Comparison of ENCODE assay signal across 8 mouse cellular contexts in genomic region chr1:192092879-192093660, GRCm38 (mm10). TPM values are rescaled to one million over a fixed set of nuclear protein-coding genes. Genes with fewer than 3 reads are reported as not detected.
DNase-seq lines count a peak whose midpoint lies in the region; ATAC-seq lines count a peak whose summit lies in the region.

No protein-coding gene starts in this region.

- H3K4me3 ChIP-seq in intestine, embryonic 14.5 days (ENCODE audit: low read depth, low read length): peak overlapping the region; percentile 72

- H3K9me3 ChIP-seq in intestine, embryonic 14.5 days (ENCODE audit: control insufficient read depth, low read length): no peaks in the 10 kb centered on the region

- intact Hi-C loops in left cerebral cortex, postnatal 14 days (cut with DNase I): loop anchor here (1.0 to 5.0 kb wide), 3 partner anchors 128 to 258 kb away; partner anchors contain the start of gene Slc30a1

- H3K4me2 ChIP-seq in intestine, embryonic 14.5 days (ENCODE audit: low read length): peak overlapping the region; percentile 94

- H3K9ac ChIP-seq in intestine, embryonic 14.5 days (ENCODE audit: low read length): peak overlapping the region; percentile 87

- H3K4me1 ChIP-seq in intestine, embryonic 14.5 days (replicated peaks; ENCODE audit: control insufficient read depth, insufficient read depth, low read length): peaks cover 21% of the 10 kb centered on the region

- DNase-seq in ovary, adult 18-20 months (ENCODE audit: low spot score): peak; percentile 70
- DNase-seq in ovary, postnatal 10 days (ENCODE audit: low spot score): no peak
- peak; percentile 87 for DNase-seq in embryo, embryonic 11 days
- peak; percentile 73 for DNase-seq in gastrocnemius, postnatal 25 days
- peak; percentile 88 for DNase-seq in intestine, embryonic 14.5 days (ENCODE audit: low spot score)
- DNase-seq in left cerebral cortex, postnatal 14 days (ENCODE audit: low spot score in 2 of 2): peak; percentile 90 to 91
- DNase-seq in right cerebral cortex, postnatal 36 days (ENCODE audit: low spot score in 2 of 2): peak; percentile 74 to 84

- 0 out of 2 replicates have a peak overlapping the region, but pooled peaks have one; percentile 87 for H3K27ac ChIP-seq in intestine, embryonic 14.5 days (ENCODE audit: low read depth)

- WGBS in intestine, embryonic 14.5 days: 31% methylated on average over 16 of the region's 16 CpGs

- H3K27me3 ChIP-seq in intestine, embryonic 14.5 days (replicated peaks; ENCODE audit: control insufficient read depth, insufficient read depth, low read length): no peaks in the 10 kb centered on the region

- ATAC-seq in intestine, embryonic 14.5 days (replicated peaks; ENCODE audit: low FRiP score, low TSS enrichment, low read depth): peak; percentile 82
- peak; percentile 79 for ATAC-seq in megakaryocyte-erythroid progenitor cell, adult 5-6 weeks (replicated peaks; ENCODE audit: low FRiP score, low TSS enrichment, poor library complexity, severe bottlenecking)

- H3K36me3 ChIP-seq in intestine, embryonic 14.5 days (ENCODE audit: control insufficient read depth, insufficient read depth, low read length): peaks cover 3% of the 10 kb centered on the region

RNA-seq across cellular contexts. Expression of gene Traf5, which starts 0.7 kb away (rescaled TPM):
- 1 to 10 TPM; 2.3 to 3.1 TPM for total RNA-seq in gastrocnemius, postnatal 25 days (2021)
- 21.3 and 26.0 TPM in 2 replicates for polyA plus RNA-seq in intestine, embryonic 14.5 days (2014; fragmentation: Nextera tagmentation; extraction: Ambion mirVana)
- 1 to 10 TPM; 6.4 to 6.8 TPM for total RNA-seq in left cerebral cortex, postnatal 14 days (2021)
- total RNA-seq in megakaryocyte-erythroid progenitor cell, adult 5-6 weeks (2014; fragmentation: Nextera tagmentation): 3.8 and 8.5 TPM in 2 replicates
- total RNA-seq in megakaryocyte-erythroid progenitor cell, adult 5-6 weeks (2017): 2.8 and 5.7 TPM in 2 replicates

RNA-seq across cellular contexts. Expression of gene Rcor3, which starts 44.8 kb away (rescaled TPM):
- total RNA-seq in gastrocnemius, postnatal 25 days (2021): 10 to 100 TPM; 22.8 to 23.1 TPM
- polyA plus RNA-seq in intestine, embryonic 14.5 days (2014; fragmentation: Nextera tagmentation; extraction: Ambion mirVana): 31.1 and 31.3 TPM in 2 replicates
- total RNA-seq in left cerebral cortex, postnatal 14 days (2021): 10 to 100 TPM; 31.3 to 32.1 TPM
- total RNA-seq in megakaryocyte-erythroid progenitor cell, adult 5-6 weeks (2014; fragmentation: Nextera tagmentation): 26.1 and 35.9 TPM in 2 replicates
- total RNA-seq in megakaryocyte-erythroid progenitor cell, adult 5-6 weeks (2017): 18.3 and 28.4 TPM in 2 replicates
